Mouse (Mus musculus): ENCODE results near the gene Gsta3. TPM values are rescaled to one million over a fixed set of nuclear protein-coding genes. Genes with fewer than 3 reads are reported as not detected.

Gsta3 gene
- polyA plus RNA-seq, 1 experiment from 2014 or later, result 0.89 TPM

DNA sequence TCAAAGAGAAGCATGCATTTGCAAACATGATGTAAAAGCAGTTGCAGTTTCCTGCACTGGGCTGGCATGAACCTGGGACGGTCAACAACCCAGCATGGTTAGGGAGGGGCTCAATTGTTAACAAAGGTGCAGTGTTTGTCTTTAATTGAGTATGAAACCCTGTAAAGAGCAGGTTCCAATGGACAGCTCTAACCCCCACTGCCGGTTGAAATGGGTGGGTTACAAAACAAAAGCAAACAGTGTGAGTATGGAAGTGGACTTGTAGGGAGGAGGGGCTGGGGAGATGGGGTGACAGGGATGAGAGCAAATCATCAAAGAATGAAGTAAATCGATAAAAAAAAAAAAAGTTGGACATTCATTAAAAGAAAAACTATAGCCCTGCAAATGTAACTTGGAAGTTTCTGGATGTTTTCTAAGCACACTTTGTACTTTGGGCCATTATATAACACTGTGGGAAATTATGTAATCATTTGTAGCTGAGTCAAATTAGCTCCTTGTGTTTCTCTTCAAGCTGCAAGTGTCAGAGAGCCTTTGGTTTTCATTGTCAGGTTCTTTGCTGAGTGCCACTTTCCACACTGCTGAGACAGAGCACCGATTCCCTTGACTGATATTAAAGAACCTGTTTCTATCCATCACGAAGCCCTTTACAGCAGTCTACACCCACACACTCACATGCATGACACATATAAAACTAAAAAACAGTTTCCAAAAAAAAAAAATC lies 8.5 kb upstream of the Gsta3 start:
- WGBS, result 69% methylated on average over 5 of the region's 5 CpGs
- Histone ChIP-seq H3K4me3 (ENCODE audit: low read length) (no peak overlapping the region), H3K9ac (ENCODE audit: low read length) (no peak overlapping the region), H3K9me3 (replicated peaks; ENCODE audit: control insufficient read depth, low read length) (no peaks in the 10 kb centered on the region), H3K36me3 (ENCODE audit: control insufficient read depth, insufficient read depth) (no peaks in the 10 kb centered on the region), H3K27ac (ENCODE audit: low read length) (no peak overlapping the region), H3K4me2 (ENCODE audit: low read depth, low read length) (no peak overlapping the region), H3K4me1 (ENCODE audit: control insufficient read depth, insufficient read depth, low read length) (no peaks in the 10 kb centered on the region), H3K27me3 (ENCODE audit: control insufficient read depth, insufficient read depth, low read length) (no peaks in the 10 kb centered on the region)
- ATAC-seq (replicated peaks; ENCODE audit: extremely low read depth, insufficient read depth, low FRiP score), result no peak

DNA sequence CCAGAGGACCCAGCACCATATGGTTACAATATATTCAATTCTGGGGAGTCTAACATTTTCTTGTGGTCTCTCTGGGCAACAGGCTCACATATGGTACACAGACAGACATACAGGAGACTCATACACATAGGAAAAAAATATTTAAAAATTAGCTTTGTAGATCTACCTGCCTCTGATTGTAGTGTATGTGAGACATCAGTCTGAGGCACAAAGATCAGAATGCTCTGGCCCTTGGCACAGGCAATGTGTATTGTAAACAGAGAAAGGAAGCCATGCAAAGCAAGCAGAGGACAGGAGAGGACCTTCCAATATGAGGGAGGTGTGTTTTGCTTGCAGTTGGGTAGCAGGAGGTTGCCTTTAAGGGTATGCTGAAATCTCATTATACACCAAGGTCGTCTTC lies 7.9 kb upstream of the Gsta3 start:
- Histone ChIP-seq H3K27ac (ENCODE audit: low read length) (no peak overlapping the region), H3K9me3 (replicated peaks; ENCODE audit: control insufficient read depth, low read length) (no peaks in the 10 kb centered on the region), H3K4me2 (ENCODE audit: low read depth, low read length) (no peak overlapping the region), H3K36me3 (ENCODE audit: control insufficient read depth, insufficient read depth) (no peaks in the 10 kb centered on the region), H3K27me3 (ENCODE audit: control insufficient read depth, insufficient read depth, low read length) (no peaks in the 10 kb centered on the region), H3K9ac (ENCODE audit: low read length) (no peak overlapping the region), H3K4me1 (ENCODE audit: control insufficient read depth, insufficient read depth, low read length) (no peaks in the 10 kb centered on the region), H3K4me3 (ENCODE audit: low read length) (no peak overlapping the region)
- no peak for ATAC-seq (replicated peaks; ENCODE audit: extremely low read depth, insufficient read depth, low FRiP score)
- 69% methylated on average over 1 of the region's 1 CpGs for WGBS

DNA sequence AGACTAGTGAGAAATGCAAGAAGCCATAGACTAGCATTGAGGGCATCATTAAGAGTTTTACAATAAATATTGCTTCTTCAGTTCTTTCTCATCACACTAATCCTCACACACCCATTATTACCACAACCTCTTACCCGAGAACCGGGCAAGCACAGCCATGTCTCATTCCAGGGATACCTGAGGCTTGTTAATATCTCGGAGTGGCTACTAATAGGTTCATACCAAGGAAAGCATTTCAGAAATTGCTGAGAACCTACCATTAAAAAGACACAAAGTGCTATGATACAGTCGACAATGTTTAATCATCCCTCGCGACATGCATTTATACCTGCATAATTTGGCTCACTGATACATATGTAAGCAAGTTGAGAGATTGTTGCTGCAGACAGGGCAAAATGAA lies 5.0 kb upstream of the Gsta3 start:
- Histone ChIP-seq H3K36me3 (ENCODE audit: control insufficient read depth, insufficient read depth) (no peaks in the 10 kb centered on the region), H3K27ac (ENCODE audit: low read length) (no peak overlapping the region), H3K4me1 (ENCODE audit: control insufficient read depth, insufficient read depth, low read length) (no peaks in the 10 kb centered on the region), H3K4me3 (ENCODE audit: low read length) (no peak overlapping the region), H3K4me2 (ENCODE audit: low read depth, low read length) (no peak overlapping the region), H3K9me3 (replicated peaks; ENCODE audit: control insufficient read depth, low read length) (no peaks in the 10 kb centered on the region), H3K9ac (ENCODE audit: low read length) (no peak overlapping the region), H3K27me3 (ENCODE audit: control insufficient read depth, insufficient read depth, low read length) (no peaks in the 10 kb centered on the region)
- ATAC-seq (replicated peaks; ENCODE audit: extremely low read depth, insufficient read depth, low FRiP score), result no peak
- WGBS, result 80% methylated on average over 6 of the region's 6 CpGs

DNA sequence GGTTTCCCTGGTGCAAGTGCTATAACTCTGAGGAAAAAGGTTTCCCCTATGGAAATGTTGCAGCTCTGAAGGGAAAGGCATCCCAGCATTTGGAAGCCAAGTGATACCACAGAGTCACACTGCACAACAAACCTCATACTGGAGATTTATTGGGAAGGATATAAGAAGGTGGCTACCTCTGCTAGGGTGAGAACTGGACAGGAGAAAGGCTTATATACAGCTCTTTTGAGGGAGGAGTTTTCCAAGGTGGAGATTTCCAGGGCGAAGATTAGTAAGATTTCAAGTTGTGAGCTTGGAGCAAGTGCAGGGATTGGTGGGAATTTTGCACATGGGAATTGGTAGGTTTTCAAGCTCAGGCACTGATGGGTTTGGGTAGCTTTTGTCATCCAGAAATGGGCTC lies 707 bp downstream of the Gsta3 start:
- no peak for ATAC-seq (replicated peaks; ENCODE audit: extremely low read depth, insufficient read depth, low FRiP score)
- no peak overlapping the region for H3K4me3 ChIP-seq (ENCODE audit: low read length)

DNA sequence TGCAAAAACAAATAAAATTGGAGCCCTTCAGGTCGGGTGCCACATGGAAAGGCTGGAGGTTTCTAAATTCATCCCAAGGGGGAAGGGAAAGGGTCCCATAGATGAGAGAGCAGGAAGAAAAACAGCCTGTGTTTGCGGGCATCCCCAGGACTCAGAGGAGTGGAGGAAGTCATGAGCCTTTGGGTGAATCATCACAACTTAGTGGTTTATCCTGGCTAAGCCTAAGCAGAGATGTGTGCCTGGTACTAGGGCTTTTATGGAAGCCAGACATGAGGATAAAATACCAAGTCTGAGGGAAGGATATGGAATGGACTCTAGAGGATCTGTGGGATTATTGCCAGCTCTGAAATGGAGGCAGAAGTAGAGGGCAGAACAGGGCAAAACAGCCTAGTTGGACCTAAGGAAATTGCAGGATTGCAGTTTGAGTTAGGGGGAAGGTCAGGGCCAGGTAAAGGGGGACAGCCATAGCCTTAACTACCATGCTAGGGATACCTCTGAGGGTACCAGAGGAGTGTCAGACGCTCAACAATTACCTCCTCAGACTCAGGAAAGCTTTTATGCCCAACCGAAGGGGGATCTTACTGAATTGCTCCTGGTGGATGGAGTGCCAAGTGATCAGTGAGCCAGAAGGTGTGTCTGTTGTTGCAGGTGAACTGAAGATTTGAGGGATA lies 4.0 kb downstream of the Gsta3 start:
- H3K4me3 ChIP-seq (ENCODE audit: low read length), result no peak overlapping the region
- WGBS, result 53% methylated on average over 4 of the region's 4 CpGs
- no peaks in the 10 kb centered on the region for H3K9me3 ChIP-seq (replicated peaks; ENCODE audit: control insufficient read depth, low read length)
- H3K36me3 ChIP-seq (ENCODE audit: control insufficient read depth, insufficient read depth), result no peaks in the 10 kb centered on the region
- H3K9ac ChIP-seq (ENCODE audit: low read length), result no peak overlapping the region
- H3K4me2 ChIP-seq (ENCODE audit: low read depth, low read length), result no peak overlapping the region
- H3K27me3 ChIP-seq (ENCODE audit: control insufficient read depth, insufficient read depth, low read length), result no peaks in the 10 kb centered on the region
- H3K27ac ChIP-seq (ENCODE audit: low read length), result no peak overlapping the region
- H3K4me1 ChIP-seq (ENCODE audit: control insufficient read depth, insufficient read depth, low read length), result no peaks in the 10 kb centered on the region
- no peak for ATAC-seq (replicated peaks; ENCODE audit: extremely low read depth, insufficient read depth, low FRiP score)

More for the DNA sequence above, 707 bp downstream of the Gsta3 start:
- Histone ChIP-seq H3K9me3 (replicated peaks; ENCODE audit: control insufficient read depth, low read length) (no peaks in the 10 kb centered on the region), H3K27ac (ENCODE audit: low read length) (no peak overlapping the region), H3K4me2 (ENCODE audit: low read depth, low read length) (no peak overlapping the region), H3K4me1 (ENCODE audit: control insufficient read depth, insufficient read depth, low read length) (no peaks in the 10 kb centered on the region), H3K9ac (ENCODE audit: low read length) (no peak overlapping the region), H3K27me3 (ENCODE audit: control insufficient read depth, insufficient read depth, low read length) (no peaks in the 10 kb centered on the region), H3K36me3 (ENCODE audit: control insufficient read depth, insufficient read depth) (no peaks in the 10 kb centered on the region)
- 68% methylated on average over 1 of the region's 1 CpGs for WGBS

DNA sequence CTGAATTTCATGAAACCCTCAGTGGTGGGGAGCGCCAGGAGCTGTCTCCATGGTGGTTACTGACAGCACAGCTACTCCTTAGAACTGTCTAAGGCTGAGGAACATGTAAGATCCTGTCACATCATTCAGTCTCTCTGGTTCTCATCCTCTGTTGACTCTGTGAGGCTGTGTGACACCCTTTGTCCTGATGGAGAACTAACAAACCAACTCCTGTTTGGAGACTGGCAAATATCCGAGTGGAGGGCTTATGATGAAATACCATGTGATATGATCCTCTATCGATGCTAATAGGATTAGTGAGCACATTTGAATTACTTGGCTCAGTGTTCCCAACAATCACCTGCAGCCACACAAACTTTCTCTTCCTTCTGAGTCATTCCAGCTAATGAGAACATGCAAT lies 5.7 kb downstream of the Gsta3 start:
- no peaks in the 10 kb centered on the region for H3K27me3 ChIP-seq (ENCODE audit: control insufficient read depth, insufficient read depth, low read length)
- no peaks in the 10 kb centered on the region for H3K36me3 ChIP-seq (ENCODE audit: control insufficient read depth, insufficient read depth)
- H3K9me3 ChIP-seq (replicated peaks; ENCODE audit: control insufficient read depth, low read length), result no peaks in the 10 kb centered on the region
- H3K4me3 ChIP-seq (ENCODE audit: low read length), result no peak overlapping the region
- no peaks in the 10 kb centered on the region for H3K4me1 ChIP-seq (ENCODE audit: control insufficient read depth, insufficient read depth, low read length)
- no peak overlapping the region for H3K9ac ChIP-seq (ENCODE audit: low read length)
- H3K4me2 ChIP-seq (ENCODE audit: low read depth, low read length), result no peak overlapping the region
- no peak overlapping the region for H3K27ac ChIP-seq (ENCODE audit: low read length)
- 69% methylated on average over 3 of the region's 3 CpGs for WGBS
- no peak for ATAC-seq (replicated peaks; ENCODE audit: extremely low read depth, insufficient read depth, low FRiP score)

DNA sequence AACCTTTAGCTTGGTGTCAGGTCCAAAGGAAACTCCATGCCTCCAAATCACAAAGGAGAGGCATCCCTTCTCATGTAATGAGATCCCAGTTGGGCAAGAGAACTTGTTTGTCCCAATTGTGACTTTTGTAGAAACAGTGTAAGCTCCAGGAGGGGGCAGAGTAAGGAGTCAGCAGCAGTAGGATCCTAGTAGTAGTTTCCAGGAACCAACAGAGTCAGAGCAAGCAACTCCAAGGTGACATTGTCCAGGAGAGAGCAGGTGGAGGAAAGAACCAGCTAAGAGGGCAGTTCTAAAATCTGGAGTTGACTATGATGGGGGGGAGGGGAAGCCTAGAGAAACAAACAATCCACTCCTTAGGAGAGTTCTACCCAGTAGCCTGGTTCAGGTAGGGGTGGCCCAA lies 7.5 kb downstream of the Gsta3 start:
- no peaks in the 10 kb centered on the region for H3K27me3 ChIP-seq (ENCODE audit: control insufficient read depth, insufficient read depth, low read length)
- no peak overlapping the region for H3K4me3 ChIP-seq (ENCODE audit: low read length)
- no peak overlapping the region for H3K9ac ChIP-seq (ENCODE audit: low read length)
- no peaks in the 10 kb centered on the region for H3K36me3 ChIP-seq (ENCODE audit: control insufficient read depth, insufficient read depth)
- H3K4me1 ChIP-seq (ENCODE audit: control insufficient read depth, insufficient read depth, low read length), result no peaks in the 10 kb centered on the region
- no peaks in the 10 kb centered on the region for H3K9me3 ChIP-seq (replicated peaks; ENCODE audit: control insufficient read depth, low read length)
- H3K4me2 ChIP-seq (ENCODE audit: low read depth, low read length), result no peak overlapping the region
- ATAC-seq (replicated peaks; ENCODE audit: extremely low read depth, insufficient read depth, low FRiP score), result no peak
- H3K27ac ChIP-seq (ENCODE audit: low read length), result no peak overlapping the region

DNA sequence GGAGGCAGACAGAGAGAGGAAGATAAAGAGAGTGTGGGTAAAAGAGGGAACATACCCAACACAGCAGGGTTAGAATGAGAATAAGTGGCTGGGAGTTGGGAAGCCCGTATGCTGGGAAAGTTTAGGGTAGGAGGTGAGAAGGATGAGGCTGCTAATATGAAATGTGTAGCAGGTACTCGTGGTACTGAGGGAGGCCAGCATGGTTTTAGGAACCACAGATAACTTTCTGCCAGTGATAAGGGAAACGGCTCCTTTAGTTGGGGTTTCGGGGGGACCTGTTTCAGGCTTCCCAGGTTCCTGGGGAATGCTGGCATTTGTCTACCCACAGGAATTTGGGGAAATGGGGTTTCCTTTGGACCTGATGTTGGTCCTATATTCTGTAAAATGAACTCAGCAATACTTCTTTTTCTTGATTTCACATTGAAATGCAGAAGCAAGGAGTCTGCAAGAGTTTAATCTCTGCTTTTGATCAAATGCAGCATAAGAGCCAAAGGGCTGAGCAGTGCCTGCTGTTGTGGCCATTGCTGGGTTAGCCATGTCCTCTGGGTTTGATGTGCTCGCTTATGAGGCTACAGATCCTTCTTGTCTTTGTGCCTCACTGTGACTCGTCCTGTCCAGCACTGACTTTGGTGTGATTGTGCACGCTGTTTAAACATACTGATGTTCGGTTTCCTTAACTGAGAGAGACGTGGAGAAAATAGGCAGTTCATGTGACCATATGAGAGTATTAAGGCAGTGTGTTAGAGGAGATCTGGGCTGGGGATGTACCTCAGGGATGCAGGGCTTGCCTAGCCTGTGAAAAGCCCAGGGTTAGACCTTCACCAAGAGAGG lies 8.4 kb downstream of the Gsta3 start:
- Histone ChIP-seq H3K9me3 (replicated peaks; ENCODE audit: control insufficient read depth, low read length) (no peaks in the 10 kb centered on the region), H3K4me2 (ENCODE audit: low read depth, low read length) (no peak overlapping the region), H3K4me3 (ENCODE audit: low read length) (no peak overlapping the region), H3K36me3 (ENCODE audit: control insufficient read depth, insufficient read depth) (no peaks in the 10 kb centered on the region), H3K27me3 (ENCODE audit: control insufficient read depth, insufficient read depth, low read length) (no peaks in the 10 kb centered on the region), H3K9ac (ENCODE audit: low read length) (no peak overlapping the region), H3K27ac (ENCODE audit: low read length) (no peak overlapping the region), H3K4me1 (ENCODE audit: control insufficient read depth, insufficient read depth, low read length) (no peaks in the 10 kb centered on the region)
- 74% methylated on average over 9 of the region's 9 CpGs for WGBS
- ATAC-seq (replicated peaks; ENCODE audit: extremely low read depth, insufficient read depth, low FRiP score), result no peak

DNA sequence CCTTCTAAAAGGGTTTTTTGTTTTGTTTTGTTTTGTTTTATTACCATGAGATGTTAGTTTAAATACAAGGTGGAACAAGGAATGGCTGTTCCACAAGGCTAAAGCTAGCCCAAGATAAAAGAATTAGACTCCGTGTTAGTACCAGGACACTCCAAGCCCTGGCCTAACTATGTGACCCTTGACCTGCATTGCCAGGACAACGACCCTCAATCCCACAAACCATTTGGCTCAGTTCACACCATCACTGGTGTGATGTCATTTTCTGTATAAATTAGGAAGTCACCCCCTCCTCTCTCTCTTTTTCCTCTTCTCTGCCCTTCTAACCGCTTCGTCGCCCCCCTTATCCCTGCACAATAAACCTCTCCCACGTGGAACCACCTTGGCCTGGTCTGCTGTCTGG lies 11.3 kb downstream of the Gsta3 start:
- ATAC-seq (replicated peaks; ENCODE audit: extremely low read depth, insufficient read depth, low FRiP score), result no peak
- 80% methylated on average over 6 of the region's 6 CpGs for WGBS
- Histone ChIP-seq H3K9ac (ENCODE audit: low read length) (no peak overlapping the region), H3K9me3 (replicated peaks; ENCODE audit: control insufficient read depth, low read length) (no peaks in the 10 kb centered on the region), H3K27me3 (ENCODE audit: control insufficient read depth, insufficient read depth, low read length) (no peaks in the 10 kb centered on the region), H3K4me3 (ENCODE audit: low read length) (no peak overlapping the region), H3K27ac (ENCODE audit: low read length) (no peak overlapping the region), H3K4me1 (ENCODE audit: control insufficient read depth, insufficient read depth, low read length) (no peaks in the 10 kb centered on the region), H3K4me2 (ENCODE audit: low read depth, low read length) (no peak overlapping the region), H3K36me3 (ENCODE audit: control insufficient read depth, insufficient read depth) (no peaks in the 10 kb centered on the region)
